Mouse (Mus musculus) liver, postnatal 0 days (tissue): ENCODE data around the gene Slc12a8. TPM values are rescaled to one million over a fixed set of nuclear protein-coding genes. Genes with fewer than 3 reads are reported as not detected.
A peak's percentile ranks its signal among the peaks of the same experiment; 100 is the strongest.

Source experiments
- ATAC-seq: fragments of 200-750 bp; cut with Nextera tagmentation; 2 replicates; pipeline ENCODE4 v1.8.0; 2017; ENCODE audit warnings: mild to moderate bottlenecking, moderate library complexity
- DNase-seq: peaks from one replicate; pipeline ENCODE4 v3.0.0-alpha.2; 2016
- H3K27ac ChIP-seq: fragments of 300-500 bp; sonication (generic); 2 replicates; pipeline ENCODE4 v1.5.1; 2014; ENCODE audit warnings: antibody characterized with exemption, moderate library complexity, mild to moderate bottlenecking, low read depth
- H3K27me3 ChIP-seq: fragments of 300-500 bp; sonication (generic); 2 replicates; pipeline ENCODE4 v1.6.1; 2014; ENCODE audit warnings: low read length, control low read depth, mixed read lengths; ENCODE audit not compliant: insufficient read depth
- H3K36me3 ChIP-seq: fragments of 300-500 bp; sonication (generic); replicated peaks from 2 replicates; pipeline ENCODE4 v1.6.1; 2014; ENCODE audit warnings: mild to moderate bottlenecking, control low read depth, low read length, moderate library complexity, mixed read lengths; ENCODE audit not compliant: insufficient read depth
- H3K4me1 ChIP-seq: fragments of 300-500 bp; sonication (generic); 2 replicates; pipeline ENCODE4 v1.6.1; 2014; ENCODE audit warnings: antibody characterized with exemption, mild to moderate bottlenecking, control low read depth; ENCODE audit not compliant: insufficient read depth
- H3K4me2 ChIP-seq: fragments of 300-500 bp; sonication (generic); 2 replicates; pipeline ENCODE4 v1.6.1; 2014; ENCODE audit warnings: low read depth, mild to moderate bottlenecking, low read length, moderate library complexity, mixed read lengths
- H3K4me3 ChIP-seq: fragments of 300-500 bp; sonication (generic); 2 replicates; pipeline ENCODE4 v1.5.1; 2014; ENCODE audit warnings: low read depth, low read length
- H3K9ac ChIP-seq: fragments of 300-500 bp; sonication (generic); replicated peaks from 2 replicates; pipeline ENCODE4 v1.6.1; 2014; ENCODE audit warnings: mild to moderate bottlenecking, moderate library complexity
- H3K9me3 ChIP-seq: fragments of 300-500 bp; sonication (generic); 2 replicates; pipeline ENCODE4 v1.6.1; 2016; ENCODE audit warnings: mild to moderate bottlenecking, control low read depth, low read length, mixed read lengths
- CTCF ChIP-seq: sonication (generic); IDR thresholded peaks from 2 replicates; pipeline ENCODE4 v1.5.1; 2016; ENCODE audit warnings: antibody characterized with exemption, low read depth
- EP300 ChIP-seq: IDR thresholded peaks from 2 replicates; pipeline ENCODE4 v1.6.1; 2016; ENCODE audit warnings: antibody characterized with exemption, low read depth, mild to moderate bottlenecking
- WGBS: fragments of 180-500 bp; shearing (Covaris S2); extraction: QIAGEN DNeasy Blood & Tissue Kit; methylation state at CpG from one replicate; pipeline ENCODE4 v1.1.7; 2014; ENCODE audit not compliant: insufficient replicate concordance; 5-methylcytosine and 5-hydroxymethylcytosine counted together
- polyA plus RNA-seq: library from polyadenylated mRNA; unstranded; fragments of >200 nt; fragmentation: Nextera tagmentation; extraction: Ambion mirVana; gene quantifications from 2 replicates; pipeline ENCODE4 v1.2.1, GENCODE M21; 2015

The Slc12a8 gene
- polyA plus RNA-seq: 0.18 and 0.22 TPM in 2 replicates

- DNase-seq (no peak), ATAC-seq (no peak)
- 11% methylated on average over 26 of the region's 27 CpGs for WGBS
- Histone ChIP-seq H3K4me3 (0 out of 2 replicates have a peak within 1 kb of the TSS, but pooled peaks have one; percentile 14), H3K9me3 (no peaks in the 10 kb centered on the region), H3K4me1 (peaks cover 5% of the 10 kb centered on the region; the same call in 1 of the 2 replicates), H3K27me3 (0 out of 2 replicates have a peak, but pooled peaks cover 6% of the 10 kb centered on the region), H3K9ac (no peak within 1 kb of the TSS), H3K36me3 (no peaks in the 10 kb centered on the region), H3K27ac (no peak within 1 kb of the TSS), H3K4me2 (peak within 1 kb of the TSS; percentile 54)
- TF ChIP-seq EP300 (no peak), CTCF (no peak)
These were observed at the start of gene Slc12a8 for GRCm38 (mm10) chr16:33516807-33517565. Gene Slc12a8 (plus strand): TSS chr16:33517328.

- Histone ChIP-seq H3K9me3 (no peaks in the 10 kb centered on the region), H3K27me3 (no peaks in the 10 kb centered on the region), H3K9ac (no peak overlapping the region), H3K4me2 (no peak overlapping the region), H3K27ac (no peak overlapping the region), H3K4me1 (no peaks in the 10 kb centered on the region; the same call in none of the 2 replicates), H3K36me3 (peaks cover 21% of the 10 kb centered on the region), H3K4me3 (no peak overlapping the region)
- no peak for ATAC-seq
- TF ChIP-seq EP300 (no peak), CTCF (no peak)
- no peak for DNase-seq
- WGBS: 70% methylated on average over 6 of the region's 6 CpGs
These were observed 49.7 kb upstream of the Slc12a8 start for GRCm38 (mm10) chr16:33467451-33467850.

GRCm38 (mm10) chr16:33469973-33470372, 47.2 kb upstream of the Slc12a8 start:
- Histone ChIP-seq H3K27me3 (no peaks in the 10 kb centered on the region), H3K4me2 (no peak overlapping the region), H3K9ac (no peak overlapping the region), H3K4me3 (no peak overlapping the region), H3K36me3 (peaks cover 21% of the 10 kb centered on the region), H3K4me1 (no peaks in the 10 kb centered on the region; the same call in 1 of the 2 replicates), H3K9me3 (no peaks in the 10 kb centered on the region), H3K27ac (no peak overlapping the region)
- TF ChIP-seq EP300: no peak
- TF ChIP-seq CTCF: no peak
- DNase-seq (no peak), ATAC-seq (no peak)

- no peak for DNase-seq
- Histone ChIP-seq H3K36me3 (peaks cover 25% of the 10 kb centered on the region), H3K9ac (no peak overlapping the region), H3K27ac (no peak overlapping the region), H3K4me1 (no peaks in the 10 kb centered on the region), H3K4me2 (no peak overlapping the region), H3K4me3 (no peak overlapping the region), H3K27me3 (no peaks in the 10 kb centered on the region), H3K9me3 (no peaks in the 10 kb centered on the region)
- no peak for ATAC-seq
- TF ChIP-seq EP300 (no peak), CTCF (no peak)
- WGBS: 68% methylated on average over 6 of the region's 6 CpGs
These were observed 42.7 kb upstream of the Slc12a8 start for GRCm38 (mm10) chr16:33474381-33474780.

GRCm38 (mm10) chr16:33479926-33480325, 37.2 kb upstream of the Slc12a8 start:
- Histone ChIP-seq H3K4me3 (no peak overlapping the region), H3K4me1 (no peaks in the 10 kb centered on the region), H3K9me3 (no peaks in the 10 kb centered on the region), H3K36me3 (peaks cover 26% of the 10 kb centered on the region), H3K27me3 (no peaks in the 10 kb centered on the region), H3K9ac (no peak overlapping the region), H3K4me2 (no peak overlapping the region), H3K27ac (no peak overlapping the region)
- ATAC-seq (no peak), DNase-seq (no peak)
- TF ChIP-seq EP300 (no peak), CTCF (no peak)

GRCm38 (mm10) chr16:33481148-33481547, 36.0 kb upstream of the Slc12a8 start:
- Histone ChIP-seq H3K4me3 (no peak overlapping the region), H3K27ac (no peak overlapping the region), H3K27me3 (no peaks in the 10 kb centered on the region), H3K36me3 (peaks cover 28% of the 10 kb centered on the region), H3K9ac (no peak overlapping the region), H3K4me1 (no peaks in the 10 kb centered on the region), H3K4me2 (no peak overlapping the region), H3K9me3 (no peaks in the 10 kb centered on the region)
- TF ChIP-seq EP300 (no peak), CTCF (peak; percentile 73)
- 87% methylated on average over 2 of the region's 2 CpGs for WGBS
- ATAC-seq: no peak
- DNase-seq: peak; percentile 28
